Mouse (Mus musculus): Measurements from ENCODE around the gene Ifngr2. TPM values are rescaled to one million over a fixed set of nuclear protein-coding genes. Genes with fewer than 3 reads are reported as not detected.

The Ifngr2 gene
- polyA plus RNA-seq, 1 experiment from 2014 or later = 77.9 TPM

- Histone ChIP-seq H3K27ac (ENCODE audit: low read depth, low read length) (no peak overlapping the region), H3K4me3 (ENCODE audit: low read depth, low read length) (no peak overlapping the region), H3K9me3 (replicated peaks; ENCODE audit: control insufficient read depth, low read length) (no peaks in the 10 kb centered on the region), H3K36me3 (ENCODE audit: control insufficient read depth, insufficient read depth, low read length) (peaks cover 36% of the 10 kb centered on the region), H3K9ac (ENCODE audit: low read depth, low read length) (no peak overlapping the region), H3K27me3 (ENCODE audit: control insufficient read depth, insufficient read depth, low read length) (no peaks in the 10 kb centered on the region), H3K4me1 (ENCODE audit: control insufficient read depth, insufficient read depth, low read length) (no peaks in the 10 kb centered on the region), H3K4me2 (no peak overlapping the region)
- no peak for ATAC-seq (replicated peaks; ENCODE audit: insufficient number of reproducible peaks, low FRiP score, low TSS enrichment)
- WGBS (ENCODE audit: insufficient replicate concordance) = 70% methylated on average over 38 of the region's 38 CpGs
Observed at GRCm38 (mm10) chr16:91561541-91562457, 14.9 kb downstream of the Ifngr2 start.

- no peaks in the 10 kb centered on the region for H3K4me1 ChIP-seq (ENCODE audit: control insufficient read depth, insufficient read depth, low read length)
- H3K9ac ChIP-seq (ENCODE audit: low read depth, low read length) = no peak overlapping the region
- no peaks in the 10 kb centered on the region for H3K27me3 ChIP-seq (ENCODE audit: control insufficient read depth, insufficient read depth, low read length)
- peaks cover 23% of the 10 kb centered on the region for H3K36me3 ChIP-seq (ENCODE audit: control insufficient read depth, insufficient read depth, low read length)
- no peak overlapping the region for H3K4me2 ChIP-seq
- no peak for ATAC-seq (replicated peaks; ENCODE audit: insufficient number of reproducible peaks, low FRiP score, low TSS enrichment)
- H3K4me3 ChIP-seq (ENCODE audit: low read depth, low read length) = no peak overlapping the region
- no peak overlapping the region for H3K27ac ChIP-seq (ENCODE audit: low read depth, low read length)
- 78% methylated on average over 4 of the region's 4 CpGs for WGBS (ENCODE audit: insufficient replicate concordance)
- H3K9me3 ChIP-seq (replicated peaks; ENCODE audit: control insufficient read depth, low read length) = no peaks in the 10 kb centered on the region
Observed at GRCm38 (mm10) chr16:91564580-91565291, 17.9 kb downstream of the Ifngr2 start.

GRCm38 (mm10) chr16:91565292-91565951 is 18.6 kb downstream of the Ifngr2 start:
- WGBS (ENCODE audit: insufficient replicate concordance) = 44% methylated on average over 9 of the region's 9 CpGs
- H3K9me3 ChIP-seq (replicated peaks; ENCODE audit: control insufficient read depth, low read length) = no peaks in the 10 kb centered on the region
- no peak overlapping the region for H3K4me2 ChIP-seq
- no peaks in the 10 kb centered on the region for H3K4me1 ChIP-seq (ENCODE audit: control insufficient read depth, insufficient read depth, low read length)
- H3K27me3 ChIP-seq (ENCODE audit: control insufficient read depth, insufficient read depth, low read length) = no peaks in the 10 kb centered on the region
- no peak for ATAC-seq (replicated peaks; ENCODE audit: insufficient number of reproducible peaks, low FRiP score, low TSS enrichment)
- no peak overlapping the region for H3K27ac ChIP-seq (ENCODE audit: low read depth, low read length)
- H3K4me3 ChIP-seq (ENCODE audit: low read depth, low read length) = no peak overlapping the region
- H3K36me3 ChIP-seq (ENCODE audit: control insufficient read depth, insufficient read depth, low read length) = peaks cover 18% of the 10 kb centered on the region
- no peak overlapping the region for H3K9ac ChIP-seq (ENCODE audit: low read depth, low read length)

- 86% methylated on average over 7 of the region's 7 CpGs for WGBS (ENCODE audit: insufficient replicate concordance)
- ATAC-seq (replicated peaks; ENCODE audit: insufficient number of reproducible peaks, low FRiP score, low TSS enrichment) = no peak
- Histone ChIP-seq H3K27ac (ENCODE audit: low read depth, low read length) (no peak overlapping the region), H3K4me1 (ENCODE audit: control insufficient read depth, insufficient read depth, low read length) (no peaks in the 10 kb centered on the region), H3K27me3 (ENCODE audit: control insufficient read depth, insufficient read depth, low read length) (no peaks in the 10 kb centered on the region), H3K9me3 (replicated peaks; ENCODE audit: control insufficient read depth, low read length) (no peaks in the 10 kb centered on the region), H3K36me3 (ENCODE audit: control insufficient read depth, insufficient read depth, low read length) (peaks cover 17% of the 10 kb centered on the region), H3K4me3 (ENCODE audit: low read depth, low read length) (no peak overlapping the region), H3K4me2 (no peak overlapping the region), H3K9ac (ENCODE audit: low read depth, low read length) (no peak overlapping the region)
Observed at GRCm38 (mm10) chr16:91566002-91566401, 19.1 kb downstream of the Ifngr2 start.

- no peaks in the 10 kb centered on the region for H3K4me1 ChIP-seq (ENCODE audit: control insufficient read depth, insufficient read depth, low read length)
- H3K27me3 ChIP-seq (ENCODE audit: control insufficient read depth, insufficient read depth, low read length) = no peaks in the 10 kb centered on the region
- WGBS (ENCODE audit: insufficient replicate concordance) = 85% methylated on average over 10 of the region's 10 CpGs
- no peak overlapping the region for H3K27ac ChIP-seq (ENCODE audit: low read depth, low read length)
- H3K4me2 ChIP-seq = no peak overlapping the region
- ATAC-seq (replicated peaks; ENCODE audit: insufficient number of reproducible peaks, low FRiP score, low TSS enrichment) = no peak
- no peak overlapping the region for H3K4me3 ChIP-seq (ENCODE audit: low read depth, low read length)
- H3K9me3 ChIP-seq (replicated peaks; ENCODE audit: control insufficient read depth, low read length) = no peaks in the 10 kb centered on the region
- H3K36me3 ChIP-seq (ENCODE audit: control insufficient read depth, insufficient read depth, low read length) = 0 out of 2 replicates have a peak, but pooled peaks cover 4% of the 10 kb centered on the region
- no peak overlapping the region for H3K9ac ChIP-seq (ENCODE audit: low read depth, low read length)
Observed at GRCm38 (mm10) chr16:91568960-91569359, 22.1 kb downstream of the Ifngr2 start.

- no peaks in the 10 kb centered on the region for H3K9me3 ChIP-seq (replicated peaks; ENCODE audit: control insufficient read depth, low read length)
- H3K9ac ChIP-seq (ENCODE audit: low read depth, low read length) = no peak overlapping the region
- ATAC-seq (replicated peaks; ENCODE audit: insufficient number of reproducible peaks, low FRiP score, low TSS enrichment) = no peak
- peaks cover 2% of the 10 kb centered on the region; the same call in 1 of the 2 replicates for H3K36me3 ChIP-seq (ENCODE audit: control insufficient read depth, insufficient read depth, low read length)
- no peaks in the 10 kb centered on the region for H3K27me3 ChIP-seq (ENCODE audit: control insufficient read depth, insufficient read depth, low read length)
- no peaks in the 10 kb centered on the region for H3K4me1 ChIP-seq (ENCODE audit: control insufficient read depth, insufficient read depth, low read length)
- WGBS (ENCODE audit: insufficient replicate concordance) = 40% methylated on average over 3 of the region's 3 CpGs
- H3K27ac ChIP-seq (ENCODE audit: low read depth, low read length) = no peak overlapping the region
- H3K4me2 ChIP-seq = no peak overlapping the region
- H3K4me3 ChIP-seq (ENCODE audit: low read depth, low read length) = no peak overlapping the region
Observed at GRCm38 (mm10) chr16:91571105-91571504, 24.2 kb downstream of the Ifngr2 start.

- Histone ChIP-seq H3K27ac (ENCODE audit: low read depth, low read length) (no peak overlapping the region), H3K4me3 (ENCODE audit: low read depth, low read length) (no peak overlapping the region), H3K4me1 (ENCODE audit: control insufficient read depth, insufficient read depth, low read length) (no peaks in the 10 kb centered on the region), H3K4me2 (no peak overlapping the region), H3K27me3 (ENCODE audit: control insufficient read depth, insufficient read depth, low read length) (no peaks in the 10 kb centered on the region), H3K36me3 (ENCODE audit: control insufficient read depth, insufficient read depth, low read length) (peaks cover 2% of the 10 kb centered on the region; the same call in 1 of the 2 replicates), H3K9ac (ENCODE audit: low read depth, low read length) (no peak overlapping the region), H3K9me3 (replicated peaks; ENCODE audit: control insufficient read depth, low read length) (no peaks in the 10 kb centered on the region)
- 67% methylated on average over 13 of the region's 13 CpGs for WGBS (ENCODE audit: insufficient replicate concordance)
- no peak for ATAC-seq (replicated peaks; ENCODE audit: insufficient number of reproducible peaks, low FRiP score, low TSS enrichment)
Observed at GRCm38 (mm10) chr16:91575151-91575550, 28.3 kb downstream of the Ifngr2 start.

- no peaks in the 10 kb centered on the region for H3K9me3 ChIP-seq (replicated peaks; ENCODE audit: control insufficient read depth, low read length)
- H3K27me3 ChIP-seq (ENCODE audit: control insufficient read depth, insufficient read depth, low read length) = no peaks in the 10 kb centered on the region
- no peak overlapping the region for H3K9ac ChIP-seq (ENCODE audit: low read depth, low read length)
- no peak overlapping the region for H3K27ac ChIP-seq (ENCODE audit: low read depth, low read length)
- 80% methylated on average over 14 of the region's 14 CpGs for WGBS (ENCODE audit: insufficient replicate concordance)
- peaks cover 2% of the 10 kb centered on the region; the same call in 1 of the 2 replicates for H3K36me3 ChIP-seq (ENCODE audit: control insufficient read depth, insufficient read depth, low read length)
- H3K4me3 ChIP-seq (ENCODE audit: low read depth, low read length) = no peak overlapping the region
- H3K4me2 ChIP-seq = no peak overlapping the region
- ATAC-seq (replicated peaks; ENCODE audit: insufficient number of reproducible peaks, low FRiP score, low TSS enrichment) = no peak
- H3K4me1 ChIP-seq (ENCODE audit: control insufficient read depth, insufficient read depth, low read length) = no peaks in the 10 kb centered on the region
Observed at GRCm38 (mm10) chr16:91578980-91579720, 32.3 kb downstream of the Ifngr2 start.
